Mouse (Mus musculus) liver, embryonic 14.5 days (tissue): Measurements from ENCODE around the gene Lclat1.

Experiments used
- CTCF ChIP-seq: IDR thresholded peaks from 2 replicates; pipeline ENCODE4 v1.5.1; 2016; ENCODE audit warnings: antibody characterized with exemption, low read depth, control low read depth
- EP300 ChIP-seq: IDR thresholded peaks from 2 replicates; pipeline ENCODE4 v1.6.1; 2016; ENCODE audit warnings: antibody characterized with exemption, low read depth

DNA sequence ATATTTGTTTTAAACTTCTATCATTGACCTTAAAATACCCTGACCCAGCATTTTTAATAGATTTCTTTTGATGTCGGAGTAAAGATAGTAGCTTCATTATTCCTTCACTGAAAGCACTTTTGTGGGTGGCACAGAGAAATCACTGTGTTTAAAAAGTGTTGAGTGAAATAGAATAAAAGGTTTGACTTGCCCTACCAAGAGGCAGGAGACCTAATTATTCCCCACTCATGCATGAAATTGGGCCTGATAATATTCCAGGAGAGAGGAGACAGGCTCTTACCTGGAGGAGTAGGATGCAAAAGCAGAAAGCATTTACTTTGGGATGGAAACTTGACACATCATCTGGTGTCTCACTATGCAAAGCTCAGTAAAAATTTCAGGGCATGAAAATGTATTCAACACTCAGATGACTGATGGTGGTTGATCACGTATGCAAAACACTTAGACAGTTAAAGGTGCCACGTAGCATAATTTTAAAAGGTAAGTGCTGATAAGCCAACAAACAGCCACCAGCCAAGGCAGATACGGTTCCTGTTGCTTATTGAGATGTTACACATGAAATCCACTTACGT lies 103.3 kb downstream of the Lclat1 start:
- TF ChIP-seq CTCF (no peak), EP300 (no peak)
